Mouse (Mus musculus): ENCODE measurements at regions not wholly inside any gene's neighbourhood (a gene's known extent, or its start where the extent isn't known, plus 50 kb on each side); places are given as distances from the start of the nearest gene placed in this dataset.

- TF ChIP-seq CTCF (IDR thresholded peaks at IDR 0.05; ENCODE audit: low read depth, low read length) (no peak), POLR2A (IDR thresholded peaks at IDR 0.05; ENCODE audit: extremely low read depth, insufficient read depth, low read length) (no peak)
Observed at GRCm38 (mm10) chr16:54195205-54195604, 1102.6 kb downstream of the Zpld1 start.

Data from liver, adult 2 months (tissue).